Mouse (Mus musculus): ENCODE measurements at regions not wholly inside any gene's neighbourhood (a gene's known extent, or its start where the extent isn't known, plus 50 kb on each side); places are given as distances from the start of the nearest gene placed in this dataset.
A peak's percentile ranks its signal among the peaks of the same experiment; 100 is the strongest.

DNA sequence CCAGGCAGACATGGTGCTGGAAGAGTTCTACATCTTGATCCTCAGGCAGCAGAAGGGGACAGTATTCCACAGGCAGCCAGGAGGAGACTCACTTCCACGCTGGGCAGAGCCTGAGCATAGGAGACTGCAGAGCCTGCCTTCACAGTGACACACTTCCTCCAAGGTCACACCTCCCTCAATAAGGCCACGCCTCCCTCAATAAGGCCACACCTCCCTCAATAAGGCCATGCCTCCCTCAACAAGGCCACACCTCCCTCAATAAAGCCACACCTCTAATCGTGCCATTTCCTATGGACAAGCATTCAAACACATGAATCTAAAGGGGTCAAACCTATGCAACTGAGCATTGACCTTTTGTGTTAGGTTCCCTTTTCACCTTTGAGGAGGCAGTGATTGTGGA is 88.5 kb upstream of the Mphosph6 start:
- no peak for DNase-seq

DNA sequence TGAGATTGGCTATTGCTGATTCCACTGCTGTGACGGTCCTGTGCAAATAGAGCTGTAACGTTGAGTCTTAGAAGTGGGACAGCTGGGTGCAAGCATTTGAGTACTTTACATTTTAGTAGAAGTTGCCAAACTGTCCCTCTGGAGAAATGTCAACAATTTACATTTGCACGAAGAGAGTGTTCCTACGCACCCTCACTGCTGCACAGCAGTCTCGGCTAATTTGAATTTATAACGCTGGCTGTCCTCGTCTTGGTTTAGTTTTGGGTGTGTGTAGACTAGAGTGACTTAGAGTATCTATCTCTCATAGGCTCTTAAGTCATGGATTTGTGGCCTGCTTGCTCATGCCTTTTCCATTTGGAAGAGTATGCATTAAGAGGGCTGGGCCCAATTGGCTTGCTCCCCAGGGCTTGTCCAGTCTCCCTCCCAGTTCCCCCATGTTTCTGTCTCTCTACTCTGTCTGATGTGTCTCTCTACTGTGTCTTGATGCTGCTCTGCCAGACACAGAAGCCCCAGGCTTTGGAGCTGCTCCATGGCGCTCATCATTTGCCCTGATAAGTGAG is 79.8 kb upstream of the Mphosph6 start:
- no peak for DNase-seq

DNA sequence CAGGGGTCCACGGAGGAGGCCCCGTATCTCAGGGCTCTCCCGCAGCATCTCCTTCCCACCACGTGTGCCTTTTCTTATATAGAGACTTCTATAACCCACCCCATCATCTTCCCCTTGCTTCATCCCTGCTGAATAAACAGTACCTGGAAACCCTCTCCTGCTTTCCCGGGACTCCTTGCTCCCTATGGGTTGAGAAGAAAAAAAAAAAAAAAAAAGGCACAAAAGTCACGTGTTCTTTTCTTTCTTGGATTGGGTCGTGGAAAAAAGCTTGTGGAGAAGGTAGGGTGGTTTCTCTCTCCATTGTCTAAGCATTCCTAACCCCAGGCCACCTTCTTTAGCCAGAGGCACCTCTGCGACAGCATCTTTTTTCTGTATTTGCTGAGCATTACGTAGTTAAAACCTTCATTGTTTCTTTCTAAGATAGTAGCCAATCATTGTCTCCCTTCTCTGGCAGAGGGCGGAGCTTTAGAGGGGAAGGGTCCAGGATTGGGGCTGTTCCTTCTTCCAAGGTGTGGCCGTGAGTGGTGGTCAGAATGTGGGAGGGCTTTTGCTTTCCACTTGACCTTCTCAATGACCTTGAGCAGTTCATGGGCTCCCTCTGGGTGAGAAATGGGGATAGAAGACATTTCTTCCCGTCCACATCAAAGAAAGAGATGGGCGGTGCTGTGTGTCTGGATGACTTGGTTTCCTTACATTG is 78.7 kb upstream of the Mphosph6 start:
- DNase-seq, result no peak

DNA sequence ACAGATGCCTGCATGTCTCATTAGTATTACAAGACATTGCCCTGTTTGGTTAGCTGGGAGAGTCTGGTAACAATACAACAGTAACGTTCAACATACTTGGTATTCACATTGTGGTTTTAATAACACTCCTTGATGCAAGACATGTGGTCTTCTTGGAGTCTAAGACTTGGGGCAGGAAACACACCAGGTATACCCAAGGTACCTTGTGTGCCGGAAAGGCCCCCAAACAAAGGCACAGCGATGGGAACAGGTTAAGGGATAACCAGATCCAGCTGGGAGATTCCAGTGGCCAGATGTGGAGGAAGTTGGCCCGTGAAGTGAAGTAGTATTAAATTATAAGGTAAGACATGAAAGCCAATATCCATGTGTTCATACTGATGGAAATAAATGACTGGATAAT is 71.9 kb upstream of the Mphosph6 start:
- DNase-seq, result no peak

DNA sequence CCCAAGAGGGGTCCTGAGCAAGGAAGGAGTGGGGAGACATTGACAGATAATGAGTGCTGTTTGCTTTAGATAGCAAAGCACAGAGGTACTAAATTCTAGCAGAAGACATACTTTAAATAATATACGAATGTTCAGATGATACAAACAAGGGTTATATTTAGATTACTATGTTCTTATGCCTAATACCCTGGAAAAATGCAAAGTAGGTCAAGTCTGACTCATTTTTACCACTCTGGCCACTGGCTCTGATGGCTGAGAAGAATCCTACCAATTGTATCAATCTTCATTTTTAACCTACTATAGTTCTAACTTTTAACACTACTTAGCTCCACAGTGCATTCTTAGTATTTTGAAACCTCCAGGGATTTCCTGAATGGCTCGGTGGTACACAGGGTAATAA is 65.4 kb upstream of the Mphosph6 start:
- DNase-seq, result no peak

DNA sequence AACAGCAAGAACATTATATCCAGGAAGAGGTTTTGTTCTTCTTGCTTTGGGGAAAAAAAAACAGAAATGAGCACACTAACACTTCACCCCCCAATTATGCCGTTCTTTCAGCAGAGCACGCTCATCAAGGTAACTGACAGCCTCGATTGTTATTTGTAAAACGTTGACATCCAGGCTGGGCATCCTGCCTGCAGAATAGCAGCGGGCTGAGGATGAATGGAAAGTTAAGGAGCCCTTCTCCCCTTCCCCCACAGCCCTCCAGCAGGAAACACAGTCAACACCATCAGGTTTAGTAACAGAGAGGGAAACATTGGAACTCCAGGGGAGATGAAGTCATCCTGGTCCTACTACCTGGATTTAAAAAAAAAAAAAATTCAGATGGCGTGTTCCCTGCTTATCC is 63.3 kb upstream of the Mphosph6 start:
- no peak for DNase-seq

DNA sequence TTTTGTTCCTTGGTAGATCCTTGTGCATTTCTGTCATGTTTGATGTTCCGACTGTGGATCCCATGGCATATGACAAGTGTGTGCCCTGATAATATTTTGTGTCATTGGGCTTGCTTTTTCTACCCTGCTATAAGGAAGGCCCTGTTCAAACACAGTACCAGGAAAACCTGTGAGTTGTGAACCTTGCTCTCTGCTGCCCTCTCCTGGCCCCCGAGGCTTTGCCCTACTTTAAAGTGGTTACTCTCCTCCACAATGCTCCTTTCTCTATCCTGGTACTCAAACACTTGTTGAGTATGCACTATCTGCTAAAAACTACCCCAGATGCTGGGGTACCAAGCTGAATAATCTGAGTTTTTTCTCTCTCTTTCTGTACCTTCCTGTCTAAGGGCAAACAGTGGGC is 62.1 kb upstream of the Mphosph6 start:
- DNase-seq, result peak; percentile 70

DNA sequence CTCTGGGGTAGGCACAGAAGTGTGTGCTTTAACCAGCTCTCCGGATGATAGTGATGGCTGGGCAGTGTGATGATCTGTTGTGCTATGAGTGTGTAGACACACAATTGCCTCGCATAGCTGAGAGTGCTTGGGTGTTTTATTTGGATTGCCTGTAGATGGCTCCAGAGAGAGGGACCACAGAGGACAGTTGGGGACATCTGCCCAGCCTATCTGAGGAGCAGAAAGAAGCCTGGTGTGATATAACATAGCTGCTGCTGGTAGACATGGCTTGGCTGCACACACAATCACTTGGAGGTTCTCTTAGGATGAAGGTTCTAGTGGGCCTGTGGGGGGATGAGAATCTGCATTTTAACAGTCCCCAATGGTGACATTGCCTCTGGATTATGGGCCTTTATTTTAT is 60.6 kb upstream of the Mphosph6 start:
- no peak for DNase-seq

DNA sequence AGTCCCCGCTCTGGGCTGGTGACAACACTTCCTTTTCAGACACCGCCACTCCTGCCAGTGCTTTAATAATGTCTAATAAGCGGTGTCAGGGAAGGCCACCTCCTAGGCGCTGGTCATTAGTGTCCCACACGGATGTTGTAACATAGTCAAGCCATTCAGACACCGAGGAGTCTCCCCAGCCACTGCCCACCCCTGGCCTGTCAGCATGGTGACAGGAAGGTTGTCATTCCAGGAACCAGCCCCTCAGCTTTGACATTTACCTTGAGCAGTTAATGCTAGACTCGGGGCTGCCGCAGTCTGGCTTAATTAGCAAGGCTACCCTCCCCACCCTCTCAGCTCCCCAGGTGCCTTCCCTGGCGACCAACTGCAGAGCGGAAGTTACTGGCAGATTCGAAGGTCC is 58.0 kb upstream of the Mphosph6 start:
- DNase-seq, result no peak

DNA sequence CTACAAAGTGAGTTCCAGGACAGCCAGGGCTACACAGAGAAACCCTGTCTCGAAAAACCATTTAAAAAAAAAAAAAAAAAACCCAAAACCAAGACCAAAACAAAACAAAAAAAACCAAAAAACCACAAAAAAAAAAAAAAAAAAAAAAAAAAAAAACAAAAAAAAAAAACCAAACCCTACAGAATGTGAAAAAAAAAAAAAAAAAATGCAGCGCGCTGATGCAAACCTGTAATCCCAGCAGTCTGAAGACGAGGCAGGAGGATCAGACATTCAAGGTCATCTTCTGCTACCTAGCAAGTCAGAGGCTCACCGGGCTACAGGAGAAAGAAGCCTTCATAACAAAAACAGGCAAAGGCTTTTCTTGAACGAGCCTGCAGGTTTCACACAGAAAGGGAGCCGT is 57.4 kb upstream of the Mphosph6 start:
- DNase-seq, result no peak

DNA sequence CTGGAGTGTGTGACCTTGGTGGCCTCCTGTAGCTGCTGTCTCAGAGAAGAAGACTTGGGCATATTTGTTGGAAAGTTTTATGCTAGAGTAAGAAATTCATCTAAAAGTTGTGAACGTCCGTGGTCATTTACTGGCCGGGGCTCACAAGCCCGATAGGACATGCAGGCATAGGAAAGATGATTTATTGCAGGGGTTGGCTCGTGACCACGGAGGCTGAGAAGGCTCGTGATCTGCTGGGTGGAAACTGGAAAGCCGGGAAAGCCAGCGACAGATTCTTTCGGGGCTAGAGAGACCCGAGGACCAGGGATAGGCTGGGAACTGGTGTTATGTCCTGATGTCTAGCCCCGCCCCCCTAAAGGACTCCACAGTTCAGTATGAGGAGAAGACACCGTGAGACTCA is 54.4 kb upstream of the Mphosph6 start:
- DNase-seq, result no peak

DNA sequence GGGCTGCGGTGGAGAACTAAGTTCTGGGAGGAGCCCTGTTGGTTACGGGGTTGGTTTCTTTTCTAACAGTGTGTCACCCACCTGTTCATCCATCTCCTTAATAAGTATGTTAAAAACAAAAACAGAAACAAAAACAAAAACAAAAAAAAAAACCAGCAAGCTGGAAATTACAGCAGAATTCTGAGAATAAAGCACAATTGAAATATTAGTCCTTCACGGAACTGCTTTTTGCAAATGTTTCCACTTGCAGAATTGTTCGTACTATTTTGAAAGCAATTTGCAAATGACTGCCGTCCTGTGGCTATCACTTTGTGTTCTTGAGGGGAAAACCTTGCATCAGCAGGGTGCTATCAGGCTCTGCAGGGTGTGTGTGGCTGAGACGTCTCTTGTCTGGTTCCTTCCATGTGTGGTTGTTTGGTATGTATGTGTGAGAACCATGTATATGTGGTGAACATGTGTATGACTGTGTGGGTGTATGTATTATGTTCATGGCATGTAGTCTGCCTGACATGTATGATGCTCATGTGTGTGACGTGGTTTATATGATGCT is 53.3 kb upstream of the Mphosph6 start:
- DNase-seq, result no peak

DNA sequence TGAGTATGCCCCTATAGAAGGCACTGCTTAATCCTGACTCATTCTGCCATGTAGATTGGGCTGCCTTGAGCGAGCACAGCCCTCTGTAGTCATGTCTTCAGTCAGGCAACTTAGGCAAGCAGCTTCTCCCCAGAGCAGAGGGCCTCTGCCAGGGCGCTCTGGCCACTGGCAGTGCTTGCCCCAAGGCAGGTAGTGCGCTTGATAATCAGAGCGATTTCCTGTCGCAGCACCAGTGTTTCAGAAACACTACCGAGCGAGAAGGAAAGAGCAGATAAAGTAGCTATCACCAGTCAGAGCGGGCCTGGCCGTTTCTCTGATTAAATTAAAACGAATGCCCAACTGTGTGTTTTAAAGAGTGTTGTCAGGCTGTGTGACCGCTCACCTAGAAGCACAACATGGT is 52.6 kb upstream of the Mphosph6 start:
- no peak for DNase-seq

DNA sequence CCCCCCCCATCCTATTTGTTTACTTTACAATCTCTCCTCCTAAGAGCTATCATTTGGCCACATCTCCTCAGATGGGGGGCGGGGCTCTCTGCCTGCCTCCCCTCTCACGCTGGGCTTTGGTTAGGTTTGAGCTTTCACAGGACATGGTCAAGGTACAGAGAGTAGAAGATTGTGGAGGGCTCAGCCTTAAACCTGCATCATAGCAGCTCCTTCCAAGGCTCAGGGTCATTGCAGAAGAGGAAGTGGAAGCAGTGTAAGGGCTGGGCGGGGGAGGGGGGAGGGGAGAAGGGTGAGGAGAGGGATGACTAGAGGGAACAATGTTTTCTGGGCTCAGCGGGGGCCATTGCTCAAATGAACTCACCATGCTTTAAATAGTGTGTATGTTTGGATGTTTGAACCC is 51.7 kb upstream of the Mphosph6 start:
- no peak for DNase-seq

DNA sequence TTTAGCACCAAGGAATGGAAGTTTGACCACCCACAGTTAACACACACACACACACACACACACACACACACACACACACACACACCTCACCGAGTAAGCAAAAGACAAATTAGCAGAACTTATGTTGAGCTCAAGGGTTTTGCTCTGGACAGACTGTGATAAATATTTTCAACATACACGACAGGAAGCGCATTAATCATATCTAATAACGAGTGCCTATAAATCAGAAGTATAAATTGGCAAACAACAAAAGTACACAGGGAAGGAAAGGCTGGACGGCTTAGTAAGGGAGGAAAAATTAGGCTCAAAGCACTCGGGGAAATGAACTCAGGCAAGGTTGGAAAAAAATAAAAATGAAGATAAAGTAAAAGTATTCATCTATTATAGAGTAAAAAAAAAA is 50.8 kb upstream of the Mphosph6 start:
- no peak for DNase-seq
